Mouse (Mus musculus): ENCODE data around the gene 1600014C23Rik. TPM values are rescaled to one million over a fixed set of nuclear protein-coding genes. Genes with fewer than 3 reads are reported as not detected.

1600014C23Rik gene
- polyA plus RNA-seq, 1 experiment from 2014 or later: not detected

- Histone ChIP-seq H3K27me3 (ENCODE audit: control insufficient read depth, insufficient read depth, low read length) (no peaks in the 10 kb centered on the region), H3K36me3 (ENCODE audit: control insufficient read depth, insufficient read depth, low read length) (no peaks in the 10 kb centered on the region), H3K4me3 (ENCODE audit: low read depth, low read length) (no peak overlapping the region), H3K4me2 (replicated peaks; ENCODE audit: low read depth) (no peak overlapping the region), H3K9ac (ENCODE audit: low read length) (no peak overlapping the region), H3K27ac (replicated peaks) (peak overlapping the region; percentile 67), H3K9me3 (ENCODE audit: control insufficient read depth, low read length) (no peaks in the 10 kb centered on the region), H3K4me1 (replicated peaks; ENCODE audit: control insufficient read depth, insufficient read depth) (peaks cover 14% of the 10 kb centered on the region)
- ATAC-seq (ENCODE audit: low FRiP score, low TSS enrichment) (0 out of 2 replicates have a peak, but pooled peaks have one; percentile 28), DNase-seq (ENCODE audit: low spot score) (peak; percentile 56)
- 41% methylated on average over 8 of the region's 8 CpGs for WGBS
- TF ChIP-seq CTCF (IDR thresholded peaks at IDR 0.05; ENCODE audit: low read depth): no peak
- no peak for TF ChIP-seq EP300 (optimal IDR thresholded peaks at IDR 0.05)
Measured at GRCm38 (mm10) chr17:45763188-45763587, 29.5 kb upstream of the 1600014C23Rik start.

GRCm38 (mm10) chr17:45761902-45762301, 28.3 kb upstream of the 1600014C23Rik start:
- TF ChIP-seq CTCF (IDR thresholded peaks at IDR 0.05; ENCODE audit: low read depth): no peak
- TF ChIP-seq EP300 (optimal IDR thresholded peaks at IDR 0.05): no peak
- Histone ChIP-seq H3K27ac (replicated peaks) (no peak overlapping the region), H3K4me2 (replicated peaks; ENCODE audit: low read depth) (no peak overlapping the region), H3K4me1 (replicated peaks; ENCODE audit: control insufficient read depth, insufficient read depth) (peaks cover 8% of the 10 kb centered on the region), H3K4me3 (ENCODE audit: low read depth, low read length) (no peak overlapping the region), H3K9me3 (ENCODE audit: control insufficient read depth, low read length) (no peaks in the 10 kb centered on the region), H3K36me3 (ENCODE audit: control insufficient read depth, insufficient read depth, low read length) (no peaks in the 10 kb centered on the region), H3K9ac (ENCODE audit: low read length) (no peak overlapping the region), H3K27me3 (ENCODE audit: control insufficient read depth, insufficient read depth, low read length) (no peaks in the 10 kb centered on the region)
- WGBS: 41% methylated on average over 3 of the region's 3 CpGs
- no peak for ATAC-seq (ENCODE audit: low FRiP score, low TSS enrichment)
- no peak for DNase-seq (ENCODE audit: low spot score)

GRCm38 (mm10) chr17:45760965-45761645, 27.5 kb upstream of the 1600014C23Rik start:
- DNase-seq (ENCODE audit: low spot score): no peak
- Histone ChIP-seq H3K4me2 (replicated peaks; ENCODE audit: low read depth) (no peak overlapping the region), H3K9me3 (ENCODE audit: control insufficient read depth, low read length) (no peaks in the 10 kb centered on the region), H3K4me3 (ENCODE audit: low read depth, low read length) (no peak overlapping the region), H3K27me3 (ENCODE audit: control insufficient read depth, insufficient read depth, low read length) (no peaks in the 10 kb centered on the region), H3K27ac (replicated peaks) (no peak overlapping the region), H3K9ac (ENCODE audit: low read length) (no peak overlapping the region), H3K4me1 (replicated peaks; ENCODE audit: control insufficient read depth, insufficient read depth) (peaks cover 4% of the 10 kb centered on the region), H3K36me3 (ENCODE audit: control insufficient read depth, insufficient read depth, low read length) (no peaks in the 10 kb centered on the region)
- WGBS: 66% methylated on average over 8 of the region's 10 CpGs
- TF ChIP-seq EP300 (optimal IDR thresholded peaks at IDR 0.05) (no peak), CTCF (IDR thresholded peaks at IDR 0.05; ENCODE audit: low read depth) (no peak)
- no peak for ATAC-seq (ENCODE audit: low FRiP score, low TSS enrichment)

- TF ChIP-seq EP300 (optimal IDR thresholded peaks at IDR 0.05) (no peak), CTCF (IDR thresholded peaks at IDR 0.05; ENCODE audit: low read depth) (no peak)
- no peak for DNase-seq (ENCODE audit: low spot score)
- H3K4me3 ChIP-seq (ENCODE audit: low read depth, low read length): no peak overlapping the region
- no peaks in the 10 kb centered on the region for H3K9me3 ChIP-seq (ENCODE audit: control insufficient read depth, low read length)
- H3K4me2 ChIP-seq (replicated peaks; ENCODE audit: low read depth): no peak overlapping the region
- ATAC-seq (ENCODE audit: low FRiP score, low TSS enrichment): no peak
- 90% methylated on average over 5 of the region's 5 CpGs for WGBS
- no peaks in the 10 kb centered on the region for H3K36me3 ChIP-seq (ENCODE audit: control insufficient read depth, insufficient read depth, low read length)
- no peak overlapping the region for H3K9ac ChIP-seq (ENCODE audit: low read length)
- H3K27ac ChIP-seq (replicated peaks): no peak overlapping the region
- no peaks in the 10 kb centered on the region; the same call in 1 of the 2 replicates for H3K4me1 ChIP-seq (replicated peaks; ENCODE audit: control insufficient read depth, insufficient read depth)
- H3K27me3 ChIP-seq (ENCODE audit: control insufficient read depth, insufficient read depth, low read length): no peaks in the 10 kb centered on the region
Measured at GRCm38 (mm10) chr17:45759751-45760150, 26.1 kb upstream of the 1600014C23Rik start.

GRCm38 (mm10) chr17:45758808-45759207, 25.2 kb upstream of the 1600014C23Rik start:
- no peak for DNase-seq (ENCODE audit: low spot score)
- no peaks in the 10 kb centered on the region for H3K36me3 ChIP-seq (ENCODE audit: control insufficient read depth, insufficient read depth, low read length)
- 52% methylated on average over 7 of the region's 7 CpGs for WGBS
- TF ChIP-seq CTCF (IDR thresholded peaks at IDR 0.05; ENCODE audit: low read depth) (no peak), EP300 (optimal IDR thresholded peaks at IDR 0.05) (no peak)
- ATAC-seq (ENCODE audit: low FRiP score, low TSS enrichment): no peak
- H3K4me3 ChIP-seq (ENCODE audit: low read depth, low read length): no peak overlapping the region
- no peaks in the 10 kb centered on the region for H3K9me3 ChIP-seq (ENCODE audit: control insufficient read depth, low read length)
- H3K27ac ChIP-seq (replicated peaks): no peak overlapping the region
- no peak overlapping the region for H3K4me2 ChIP-seq (replicated peaks; ENCODE audit: low read depth)
- no peak overlapping the region for H3K9ac ChIP-seq (ENCODE audit: low read length)
- no peaks in the 10 kb centered on the region; the same call in 1 of the 2 replicates for H3K4me1 ChIP-seq (replicated peaks; ENCODE audit: control insufficient read depth, insufficient read depth)
- no peaks in the 10 kb centered on the region for H3K27me3 ChIP-seq (ENCODE audit: control insufficient read depth, insufficient read depth, low read length)

GRCm38 (mm10) chr17:45757932-45758331, 24.3 kb upstream of the 1600014C23Rik start:
- WGBS: 76% methylated on average over 8 of the region's 8 CpGs
- ATAC-seq (ENCODE audit: low FRiP score, low TSS enrichment) (no peak), DNase-seq (ENCODE audit: low spot score) (no peak)
- H3K4me2 ChIP-seq (replicated peaks; ENCODE audit: low read depth): no peak overlapping the region
- H3K9me3 ChIP-seq (ENCODE audit: control insufficient read depth, low read length): no peaks in the 10 kb centered on the region
- no peak overlapping the region for H3K27ac ChIP-seq (replicated peaks)
- no peak overlapping the region for H3K4me3 ChIP-seq (ENCODE audit: low read depth, low read length)
- no peaks in the 10 kb centered on the region for H3K27me3 ChIP-seq (ENCODE audit: control insufficient read depth, insufficient read depth, low read length)
- no peak overlapping the region for H3K9ac ChIP-seq (ENCODE audit: low read length)
- TF ChIP-seq EP300 (optimal IDR thresholded peaks at IDR 0.05) (no peak), CTCF (IDR thresholded peaks at IDR 0.05; ENCODE audit: low read depth) (no peak)
- H3K4me1 ChIP-seq (replicated peaks; ENCODE audit: control insufficient read depth, insufficient read depth): no peaks in the 10 kb centered on the region; the same call in 1 of the 2 replicates
- H3K36me3 ChIP-seq (ENCODE audit: control insufficient read depth, insufficient read depth, low read length): no peaks in the 10 kb centered on the region

All from stomach, postnatal 0 days (tissue).